Mouse (Mus musculus) lung, postnatal 0 days (tissue): ENCODE data around the gene Pm20d1.

ENCODE experiments used
- CTCF ChIP-seq: IDR thresholded peaks from 2 replicates; pipeline ENCODE4 v1.5.1; 2016; ENCODE audit warnings: antibody characterized with exemption, mild to moderate bottlenecking
- EP300 ChIP-seq: IDR thresholded peaks from 2 replicates; pipeline ENCODE4 v1.6.1; 2016; ENCODE audit warnings: antibody characterized with exemption, mild to moderate bottlenecking, control low read depth

GRCm38 (mm10) chr1:131814191-131814590 is 17.0 kb downstream of the Pm20d1 start:
- TF ChIP-seq CTCF = no peak
- TF ChIP-seq EP300 = no peak
